Mouse (Mus musculus) layer of hippocampus, adult 18-20 months (tissue): Measurements from ENCODE around the gene Bcorl1. TPM values are rescaled to one million over a fixed set of nuclear protein-coding genes. Genes with fewer than 3 reads are reported as not detected.
"Not testable (repeated sequence)": the region's sequence is repeated elsewhere in the genome, so short reads cannot be mapped to it uniquely, and the experiment has no call there.

Experiments used
- DNase-seq, 2 experiments: peaks; one replicate each; pipeline ENCODE4 v3.0.0; 2022; ENCODE audit warnings: low spot score in 2 of 2
- total RNA-seq, 2 experiments: library from RNA; stranded (reverse); gene quantifications; 2 replicates each; pipeline ENCODE4 v1.2.3; 2021

Bcorl1 gene
- total RNA-seq, 2 experiments from 2014 or later = 19.7 to 23.4 TPM

DNA sequence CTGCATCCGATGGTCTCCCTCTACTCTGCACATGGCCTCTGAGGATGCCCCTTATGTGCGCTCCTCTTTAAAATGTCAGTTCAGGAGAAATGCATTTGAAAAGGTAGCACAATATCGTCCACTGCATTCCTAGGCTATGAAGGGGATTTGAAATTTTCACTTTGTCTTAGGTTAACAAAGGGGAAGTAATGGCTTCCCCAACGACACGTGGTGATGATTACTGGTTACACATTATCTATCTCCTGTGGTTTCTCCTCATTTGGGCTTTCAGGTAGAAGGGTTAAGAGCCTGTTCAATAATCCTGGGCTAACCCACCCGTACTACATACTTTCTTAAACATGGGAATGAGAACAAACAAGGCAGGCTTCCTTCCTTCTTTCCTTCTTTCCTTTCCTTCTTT is 48.2 kb downstream of the Bcorl1 start:
- no peak for DNase-seq

DNA sequence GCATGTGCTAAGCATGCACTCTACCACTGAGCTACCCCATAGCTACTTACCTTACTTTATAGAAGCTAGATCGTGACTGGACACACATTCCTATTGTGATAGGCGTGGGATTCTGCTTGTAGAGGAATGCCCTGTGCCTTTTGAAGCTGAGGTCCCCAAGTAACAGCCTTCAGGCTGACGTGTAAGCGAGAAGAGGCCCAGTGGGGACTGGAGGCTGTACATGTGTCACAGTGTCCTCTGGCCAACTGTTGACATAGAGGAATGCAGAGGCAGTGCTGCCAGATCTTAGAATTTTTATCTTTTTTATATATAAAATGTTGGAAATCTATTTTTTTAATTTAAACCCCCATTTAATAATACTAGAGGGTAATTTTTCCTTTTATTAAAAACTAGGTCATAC is 58.8 kb downstream of the Bcorl1 start:
- DNase-seq = no peak

DNA sequence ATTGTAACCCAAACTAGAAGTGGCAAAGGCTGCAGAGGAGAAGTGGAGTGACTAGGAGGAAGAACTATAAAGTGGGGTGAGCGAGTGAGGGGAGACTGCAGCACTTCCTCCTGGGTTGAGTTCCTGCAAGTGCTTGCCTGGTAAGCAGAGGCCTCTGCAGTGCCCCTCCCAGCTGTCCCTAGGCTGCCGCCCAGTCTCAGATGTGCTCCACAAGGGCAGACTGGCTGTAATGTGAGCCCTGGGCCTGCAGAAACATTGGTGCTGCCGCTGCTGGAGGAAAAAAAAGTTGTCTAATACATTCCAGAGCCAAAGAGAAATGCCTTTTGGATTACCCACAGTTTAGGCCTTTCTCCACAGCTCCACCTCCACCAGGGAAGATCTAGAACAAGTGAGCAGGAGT is 64.0 kb downstream of the Bcorl1 start:
- no peak for DNase-seq

DNA sequence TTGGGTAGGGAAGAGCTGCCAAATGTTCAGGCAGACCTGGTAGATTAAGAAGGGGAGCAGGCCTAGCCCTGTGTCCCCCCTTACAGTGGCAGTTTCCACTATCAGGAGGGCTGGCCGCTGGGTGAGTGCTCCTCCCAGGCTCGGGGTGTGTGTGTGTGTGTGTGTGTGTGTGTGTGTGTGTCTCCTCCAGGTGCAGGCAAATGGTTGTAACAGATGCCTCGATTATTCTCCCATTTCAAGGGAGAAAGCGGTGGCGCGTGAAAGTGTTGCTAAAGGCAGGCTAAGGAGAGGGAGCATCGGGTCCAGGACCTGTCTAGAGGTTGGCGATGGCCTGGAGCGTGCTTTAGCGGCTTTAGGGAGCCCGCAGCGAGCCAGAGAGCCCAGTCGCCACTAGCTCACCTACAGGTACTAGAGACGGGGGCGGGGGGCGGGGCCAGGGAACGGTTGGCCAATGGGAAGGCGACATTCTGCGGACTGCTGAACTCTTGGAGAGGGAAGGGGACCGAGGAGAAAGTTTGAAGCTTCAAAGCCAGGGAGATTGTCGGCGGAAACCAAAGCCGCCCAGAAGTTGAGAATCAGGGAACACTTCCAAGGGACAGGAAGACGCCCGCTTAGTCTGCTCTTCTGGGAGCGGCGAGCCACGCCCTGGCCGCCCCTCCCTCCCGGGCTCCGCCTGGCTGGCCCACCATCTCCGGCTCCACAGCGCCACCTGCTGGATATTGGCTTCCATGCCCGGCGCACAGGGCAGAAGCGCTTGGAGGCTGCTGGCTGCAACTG is 68.6 kb downstream of the Bcorl1 start:
- peak; percentile 68 to 80 for DNase-seq

DNA sequence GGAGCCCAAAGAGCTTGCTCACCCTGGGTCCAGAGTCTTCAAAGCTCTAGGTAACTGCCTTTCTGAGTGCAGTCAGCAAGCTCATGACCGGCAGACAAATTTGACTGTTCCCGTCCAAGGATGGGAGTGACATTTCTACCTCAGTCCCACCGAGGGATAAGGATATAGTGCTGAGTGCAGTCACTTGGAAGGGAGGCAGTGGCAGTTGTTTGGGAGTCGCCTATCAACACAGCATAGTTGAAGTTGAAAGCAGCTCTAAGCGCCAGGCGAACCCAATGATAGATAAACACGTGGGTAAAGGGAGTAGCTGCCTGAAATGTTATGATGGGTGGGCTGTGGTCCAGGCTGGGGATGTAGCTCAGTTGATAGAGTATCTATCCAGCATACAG is 69.2 kb downstream of the Bcorl1 start:
- DNase-seq = no peak

DNA sequence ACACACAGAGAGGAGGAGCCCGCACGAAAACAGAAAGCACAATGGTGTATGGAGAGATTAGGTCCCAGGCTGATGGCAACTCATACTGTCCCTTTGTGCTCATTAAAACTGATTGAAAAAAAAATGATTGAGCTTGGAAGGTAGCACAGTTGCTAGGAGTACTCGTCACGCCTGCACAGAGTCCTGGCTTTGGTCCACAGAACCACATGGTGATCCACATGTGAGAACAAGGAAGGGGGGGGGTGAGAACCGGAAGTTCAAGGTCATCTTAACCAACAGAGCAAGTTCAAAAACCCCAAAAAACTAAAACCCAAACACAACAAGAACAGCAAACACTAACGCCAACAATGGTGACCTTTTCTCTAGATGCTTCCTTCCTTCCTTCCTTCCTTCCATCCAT is 71.5 kb downstream of the Bcorl1 start:
- no peak for DNase-seq

DNA sequence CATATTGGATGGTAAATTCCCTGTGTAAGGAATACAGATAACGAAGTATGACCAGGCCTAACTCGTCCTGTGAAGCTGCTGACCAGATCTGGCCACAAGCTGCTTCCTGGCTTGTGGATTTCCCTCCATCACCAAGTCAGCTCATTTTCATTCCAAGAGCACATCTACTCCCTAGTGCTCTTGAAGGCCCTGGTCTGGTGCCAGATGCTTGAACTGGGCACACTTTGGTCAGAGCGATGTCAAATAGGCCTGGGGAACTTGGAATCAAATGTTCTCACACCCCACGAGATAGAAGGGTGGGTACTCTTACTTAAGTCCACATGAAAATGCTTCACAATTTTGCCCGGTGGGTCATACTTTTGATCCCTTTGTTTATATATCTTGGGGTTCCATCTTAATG is 73.1 kb downstream of the Bcorl1 start:
- DNase-seq = no peak

DNA sequence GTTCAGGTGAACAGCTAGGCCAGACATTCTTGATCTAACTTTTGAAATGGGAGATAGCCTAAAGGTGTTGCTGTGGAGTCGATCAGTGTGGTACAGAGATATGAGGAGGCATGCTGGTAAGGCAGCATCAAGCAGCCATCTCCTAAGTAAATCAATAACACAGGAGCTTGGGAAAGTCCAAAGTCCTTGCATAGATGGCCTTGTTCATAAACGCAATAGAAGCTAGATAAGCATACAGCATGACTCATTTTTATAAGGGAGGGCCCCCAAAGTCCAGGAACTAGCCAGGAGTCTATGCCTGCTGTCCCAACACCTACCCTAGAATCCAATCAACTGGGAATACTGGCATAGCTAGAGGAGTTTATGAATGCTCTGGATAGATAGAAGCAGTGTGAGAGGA is 77.3 kb downstream of the Bcorl1 start:
- no peak for DNase-seq

DNA sequence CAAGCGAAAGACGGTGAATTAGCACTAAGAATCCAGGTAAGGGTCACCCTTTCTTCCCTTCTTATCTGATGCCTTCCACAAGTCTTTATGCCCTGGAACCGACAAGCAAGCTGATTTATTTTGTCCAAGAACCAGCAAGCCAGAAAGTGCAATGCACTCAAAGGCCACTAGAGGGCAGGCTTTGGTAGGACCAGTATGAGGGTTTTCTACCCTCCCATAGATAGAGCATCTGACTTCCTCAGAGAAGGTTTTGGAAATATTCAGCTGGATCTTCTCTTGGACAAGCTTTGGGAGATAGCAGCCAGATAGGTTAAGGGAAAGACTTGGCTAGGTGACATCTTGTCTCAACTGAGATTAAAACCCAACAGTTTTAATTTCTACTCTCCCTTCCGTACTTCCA is 81.8 kb downstream of the Bcorl1 start:
- DNase-seq = peak; percentile 32 to 82

DNA sequence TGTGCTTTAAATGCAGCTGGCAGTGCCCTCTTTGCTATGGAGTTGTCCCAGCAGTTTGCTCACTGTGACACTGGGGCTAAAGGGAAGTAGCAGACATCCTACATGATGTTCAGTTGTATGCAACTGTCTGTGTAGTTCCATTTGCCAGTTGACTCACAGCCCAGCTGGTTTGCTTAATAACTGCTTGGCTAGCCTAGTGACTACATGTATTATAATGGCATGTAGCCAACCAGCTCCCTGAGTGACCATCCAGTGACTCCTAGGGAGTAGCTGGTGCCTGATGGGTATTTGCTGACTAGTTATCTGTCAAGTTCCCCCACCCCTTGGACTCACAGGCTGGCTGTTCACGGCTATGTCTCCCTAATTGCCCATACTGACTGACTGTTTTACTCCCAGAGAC is 82.5 kb downstream of the Bcorl1 start:
- no peak for DNase-seq

DNA sequence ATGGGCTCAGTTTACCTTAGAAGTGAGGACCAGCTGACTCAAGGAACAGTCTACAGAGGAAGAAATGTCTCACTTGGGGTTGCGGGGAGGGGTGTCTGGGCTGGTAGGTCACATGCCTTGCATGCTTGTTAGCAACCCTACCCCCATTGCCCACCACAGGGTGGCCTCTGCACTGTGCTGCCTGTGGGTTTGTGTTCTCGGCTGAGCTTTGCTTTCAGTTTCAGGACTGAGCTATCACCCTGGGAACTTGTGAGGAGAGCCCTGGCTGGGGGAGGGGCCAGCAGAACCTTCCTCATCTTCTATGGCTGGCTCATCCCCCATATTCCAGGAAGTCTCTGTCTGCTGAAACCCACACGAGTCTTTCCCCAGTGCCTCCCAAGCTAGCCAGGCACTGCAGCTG is 83.4 kb downstream of the Bcorl1 start:
- no peak for DNase-seq

DNA sequence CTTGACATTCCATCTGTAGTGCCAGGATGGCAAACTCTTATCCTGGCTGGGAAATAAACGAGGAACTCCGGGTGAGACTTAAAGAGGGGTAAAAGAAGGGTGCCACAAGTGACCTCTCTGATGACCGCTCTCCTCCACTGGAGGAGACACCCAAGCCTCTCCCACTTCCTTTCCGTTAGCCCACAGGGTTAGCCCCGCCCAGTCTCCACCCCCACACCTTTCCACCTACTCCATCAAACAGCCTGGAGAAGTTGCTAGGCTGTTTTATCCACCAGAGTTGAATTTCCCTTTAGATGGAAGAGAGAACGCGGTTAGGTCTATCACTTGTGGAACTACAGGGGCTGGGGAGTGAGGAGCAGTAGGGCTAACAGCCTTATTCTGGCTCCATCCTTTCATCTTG is 84.1 kb downstream of the Bcorl1 start:
- DNase-seq = no peak

DNA sequence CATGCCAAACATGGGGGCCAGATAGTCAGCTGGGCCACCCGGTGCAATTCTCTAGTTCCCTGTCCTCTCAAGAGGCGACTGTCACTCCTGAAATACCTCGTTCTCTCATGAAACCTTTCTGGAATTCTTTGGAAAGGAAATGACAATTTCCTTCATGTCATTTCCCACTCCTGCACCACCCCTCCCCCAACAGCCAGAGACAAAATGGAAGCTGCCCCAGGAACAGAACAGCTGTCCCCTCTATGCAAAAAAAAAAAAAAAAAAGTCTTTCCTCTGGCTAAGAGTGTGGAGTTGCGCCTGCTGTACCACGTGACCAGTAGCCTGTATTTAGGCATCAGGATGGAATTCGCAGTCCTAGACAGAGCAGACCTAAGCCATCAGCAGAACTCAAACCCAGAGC is 87.1 kb downstream of the Bcorl1 start:
- no peak for DNase-seq

DNA sequence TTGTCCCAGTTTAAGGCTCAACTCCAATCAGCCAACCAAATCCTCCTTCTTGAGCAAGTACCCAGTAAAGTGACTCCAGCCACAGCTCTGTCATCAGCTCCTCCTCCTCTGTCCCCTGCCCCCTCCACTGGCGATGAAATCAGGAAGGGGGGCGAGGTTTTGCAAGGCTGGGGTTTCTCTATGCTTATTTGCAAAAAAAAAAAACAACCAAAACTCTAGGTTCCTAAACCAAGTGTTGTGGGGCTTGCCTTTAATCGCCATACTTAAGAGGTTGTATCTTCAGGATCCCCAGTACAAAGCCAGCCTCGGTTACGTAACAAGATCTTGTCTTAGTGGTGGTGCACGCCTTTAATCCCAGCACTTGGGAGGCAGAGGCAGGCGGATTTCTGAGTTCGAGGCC is 87.5 kb downstream of the Bcorl1 start:
- DNase-seq = no peak

DNA sequence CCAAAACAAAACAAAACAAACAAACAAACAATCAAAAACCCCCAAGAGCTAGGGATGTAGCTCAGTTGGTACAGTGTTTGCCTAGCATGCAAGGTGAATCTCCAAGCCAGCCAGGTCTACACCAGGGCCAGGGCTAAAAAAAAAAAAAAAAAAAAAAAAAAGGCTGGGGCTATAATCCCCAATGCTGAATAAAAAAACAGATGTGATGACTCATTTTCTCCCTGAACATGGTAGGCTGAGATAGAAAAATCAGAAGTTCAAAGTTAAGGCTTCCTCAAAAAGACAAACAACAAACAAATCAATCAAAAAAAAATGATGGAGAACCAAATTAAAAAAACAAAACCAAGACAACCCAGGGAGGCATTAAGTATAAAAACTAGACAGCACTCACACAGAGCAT is 87.9 kb downstream of the Bcorl1 start:
- no peak for DNase-seq

DNA sequence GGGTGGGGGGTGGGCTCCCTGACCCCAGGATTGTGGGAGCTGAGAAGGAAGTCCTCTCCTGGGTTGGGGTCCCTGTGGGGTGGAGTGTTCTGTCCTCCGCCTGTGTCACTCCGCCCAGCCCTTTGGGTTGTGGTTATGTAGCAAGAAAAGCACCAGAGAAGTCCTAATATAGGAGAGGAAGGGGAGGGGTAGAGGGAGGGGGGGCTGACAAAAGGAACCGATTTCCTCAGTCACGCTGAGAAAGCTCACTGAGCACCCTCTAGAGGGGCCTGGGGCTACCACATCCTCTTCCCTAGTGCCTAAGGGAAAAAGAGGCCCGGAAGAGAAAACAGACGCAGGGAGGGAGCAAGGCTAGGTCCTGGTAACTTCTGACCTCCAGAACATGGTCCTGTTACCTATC is 88.4 kb downstream of the Bcorl1 start:
- no peak for DNase-seq

DNA sequence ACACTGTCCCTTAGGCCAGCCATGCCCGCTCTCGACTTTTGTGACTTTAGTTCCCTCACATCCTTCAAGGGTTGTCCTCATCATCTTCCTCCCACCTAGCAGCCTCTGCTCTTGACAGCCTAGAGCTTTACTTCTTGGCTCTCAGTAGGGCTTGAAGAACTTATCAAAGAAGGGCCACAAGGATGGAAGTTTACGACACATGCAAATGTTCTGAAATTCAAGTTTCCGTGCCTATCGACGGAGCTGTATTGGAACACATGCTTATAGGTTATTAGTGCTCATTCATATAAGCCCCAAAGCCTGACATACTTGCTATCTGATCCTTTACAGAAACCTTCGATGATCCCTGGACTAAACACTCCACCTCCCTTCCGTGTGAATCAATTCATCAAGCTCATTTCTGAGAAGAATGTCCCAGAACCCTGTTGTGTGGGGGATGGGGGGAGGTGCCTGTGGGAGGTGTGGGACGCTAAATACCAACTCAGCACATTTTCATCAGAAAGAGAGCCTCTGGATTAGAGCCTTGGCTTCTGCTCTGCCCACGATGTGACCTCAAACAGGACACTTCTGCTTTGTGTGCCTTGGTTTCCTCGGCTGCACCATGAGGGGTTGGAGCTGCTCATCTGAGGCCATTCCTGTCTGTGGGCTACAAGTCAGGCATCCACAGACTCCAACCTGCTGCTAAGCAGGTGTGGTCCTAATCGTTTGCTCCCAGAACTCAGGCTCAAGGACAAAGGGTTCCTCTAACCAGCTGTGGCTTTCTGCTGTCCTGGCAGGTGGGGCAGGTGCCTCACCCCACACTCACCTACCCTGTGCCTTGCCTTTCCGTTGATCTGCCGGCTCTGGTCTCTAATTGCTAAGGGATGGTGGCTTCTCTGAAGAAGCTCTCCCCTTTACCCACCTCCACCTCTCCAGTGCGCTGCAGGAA is 91.7 kb downstream of the Bcorl1 start:
- no peak for DNase-seq

DNA sequence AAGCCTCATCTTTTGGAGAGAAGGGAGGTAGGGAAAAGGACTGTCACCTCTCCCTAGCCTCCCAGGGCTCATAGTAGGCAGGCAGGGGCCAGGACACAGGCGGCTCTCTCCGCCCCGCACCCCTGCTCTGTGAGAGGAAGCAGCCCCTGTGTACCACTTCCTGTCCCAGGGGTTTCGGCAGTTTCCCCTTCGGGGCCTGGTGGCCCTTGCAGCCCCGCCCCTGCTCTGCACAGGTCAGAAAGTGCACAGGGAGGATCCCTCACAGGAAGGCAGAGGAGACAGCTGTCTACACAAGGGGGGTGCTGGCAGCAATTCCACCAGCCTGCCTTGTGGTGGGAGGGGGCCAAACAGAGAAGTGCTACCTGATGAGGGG is 92.4 kb downstream of the Bcorl1 start:
- DNase-seq = no peak

DNA sequence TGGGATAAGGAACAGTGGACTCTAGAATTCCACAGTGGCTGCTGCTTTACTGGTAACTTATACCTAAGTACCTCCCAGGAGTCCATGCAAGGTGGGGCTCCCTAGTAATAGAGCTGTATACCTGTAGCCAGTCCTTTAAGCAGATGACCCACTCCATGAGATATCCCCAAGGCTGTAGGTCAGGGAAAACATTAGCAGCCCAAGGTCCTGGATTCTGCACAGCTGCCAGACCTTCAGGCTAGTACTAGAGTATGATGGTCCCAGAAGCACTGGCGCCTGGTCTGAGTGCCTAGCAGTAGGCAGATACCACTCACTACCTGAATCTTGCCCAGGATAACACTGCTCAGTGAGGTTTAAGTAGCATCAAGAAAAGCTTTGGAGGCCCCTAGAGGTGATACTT is 93.1 kb downstream of the Bcorl1 start:
- DNase-seq = no peak

DNA sequence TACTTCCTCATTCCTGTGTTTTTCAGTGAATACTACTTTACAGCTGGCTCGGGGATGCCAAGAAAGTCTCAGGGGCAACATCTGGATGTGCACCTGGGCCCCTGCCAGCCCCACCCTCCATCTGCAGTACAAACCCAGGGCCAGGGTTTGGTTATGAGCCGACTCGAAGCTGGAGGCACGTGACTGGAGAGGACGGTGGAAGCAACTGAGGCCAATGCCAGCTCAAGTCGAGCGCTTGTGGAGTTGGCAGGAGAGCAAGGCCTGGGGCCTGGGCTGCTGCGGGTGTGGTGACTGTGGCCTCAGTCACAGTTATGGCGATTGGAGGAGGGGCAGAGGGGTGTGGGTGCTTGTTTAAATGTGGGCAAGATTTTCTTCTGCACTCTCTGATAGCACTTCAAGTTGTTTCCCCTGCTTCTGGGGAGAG is 94.3 kb downstream of the Bcorl1 start:
- no peak for DNase-seq

DNA sequence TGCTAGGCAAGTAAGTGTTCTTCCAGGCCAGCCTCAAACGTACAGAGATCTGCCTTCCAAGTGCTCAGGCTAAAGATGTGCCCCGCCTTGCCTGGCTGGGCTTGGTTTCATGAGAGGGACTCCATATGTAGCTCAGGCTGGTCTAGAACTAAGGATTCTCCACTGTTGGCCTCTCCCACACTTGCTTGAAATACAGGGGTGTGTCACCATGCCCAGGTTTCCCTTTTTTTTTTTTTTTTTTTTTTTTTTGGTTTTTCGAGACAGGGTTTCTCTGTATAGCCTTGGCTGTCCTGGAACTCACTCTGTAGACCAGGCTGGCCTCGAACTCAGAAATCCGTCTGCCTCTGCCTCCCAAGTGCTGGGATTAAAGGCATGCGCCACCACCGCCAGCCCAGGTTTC is 94.9 kb downstream of the Bcorl1 start:
- DNase-seq = not testable (repeated sequence)

DNA sequence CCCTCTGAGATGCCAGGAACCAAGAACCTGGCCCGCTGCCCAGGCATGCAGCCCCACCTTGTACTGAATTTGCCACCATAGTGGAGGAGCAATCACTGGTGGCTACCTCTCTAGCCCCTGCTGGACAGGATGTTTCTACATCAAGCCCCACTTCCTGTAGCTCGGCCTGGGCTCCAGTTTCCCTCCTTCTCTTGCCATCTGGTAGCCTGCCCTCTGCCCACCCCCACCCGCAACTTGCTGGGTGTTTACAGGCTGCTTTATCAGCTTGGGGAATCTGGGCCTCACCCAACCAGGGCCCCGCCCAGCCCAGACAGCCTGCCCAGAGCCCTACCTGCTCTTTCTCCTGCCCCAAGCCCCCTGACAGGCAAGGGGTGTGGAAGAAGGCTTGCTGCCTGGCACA is 97.9 kb downstream of the Bcorl1 start:
- no peak for DNase-seq

DNA sequence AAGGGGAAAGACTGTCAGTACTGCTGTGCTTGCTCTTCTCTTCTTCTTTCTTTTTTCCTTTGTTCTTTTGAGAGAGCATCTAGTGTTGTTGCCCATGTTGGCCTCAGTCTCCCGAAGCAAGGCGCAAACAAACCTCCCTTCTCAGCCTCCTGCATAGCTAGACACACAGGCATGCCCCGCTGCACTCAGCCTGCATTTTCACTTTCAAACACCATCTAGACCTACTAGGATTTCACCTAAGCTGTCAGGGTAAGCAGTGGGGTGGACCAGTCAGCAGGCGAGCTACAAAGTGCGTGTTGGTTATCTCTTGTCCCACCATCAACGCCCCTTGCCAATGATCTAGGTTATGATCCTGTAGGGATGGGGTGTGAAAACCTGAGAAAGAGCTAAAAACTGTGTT is 100.4 kb downstream of the Bcorl1 start:
- DNase-seq = no peak
